Mouse (Mus musculus): ENCODE measurements around the gene Gm10964.

The Gm10964 gene

DNA sequence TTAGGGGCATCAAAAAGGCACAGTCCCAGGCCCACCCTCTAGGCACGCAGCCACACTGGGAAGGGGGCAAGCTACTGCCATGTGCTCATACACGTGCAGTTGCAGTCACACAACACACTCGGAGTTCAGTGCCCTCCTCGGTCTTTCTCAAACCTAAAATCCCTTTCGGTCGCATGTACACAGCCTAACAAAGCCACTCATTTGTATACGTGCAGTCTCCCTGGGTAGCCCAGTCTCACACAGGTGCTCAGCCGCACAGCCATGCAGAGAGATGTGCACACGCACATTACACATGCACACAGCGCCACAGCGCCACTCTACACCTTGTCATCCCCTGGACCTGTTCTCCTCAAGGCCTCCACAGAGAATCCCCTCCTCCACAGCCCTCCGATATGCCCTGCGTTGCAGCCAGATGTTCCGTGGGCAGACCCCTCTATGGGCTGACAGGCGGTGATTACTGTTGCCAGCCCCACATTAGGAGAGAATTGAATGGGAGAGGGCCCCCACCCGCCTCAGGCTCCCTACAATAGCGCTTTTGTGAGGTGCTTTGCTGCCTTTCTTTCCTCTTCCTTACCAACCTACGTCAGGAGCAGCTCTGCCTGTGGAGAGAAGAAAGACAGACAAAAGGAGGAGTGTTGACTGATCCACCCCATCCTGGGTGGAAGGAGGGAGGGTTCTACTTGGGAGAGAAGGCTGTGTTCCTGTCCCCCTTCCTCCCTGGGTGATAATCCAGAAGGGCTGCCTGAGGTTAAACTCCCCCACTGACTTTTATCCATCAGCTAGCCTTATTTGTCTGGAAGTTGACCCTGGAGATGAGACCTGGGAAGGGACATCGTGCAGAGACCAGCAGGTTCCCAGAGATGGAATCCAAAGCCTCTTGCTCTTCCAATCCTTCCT lies 5.1 kb upstream of the Gm10964 start:
- no peak for DNase-seq (ENCODE audit: extremely low spot score, low spot score)

DNA sequence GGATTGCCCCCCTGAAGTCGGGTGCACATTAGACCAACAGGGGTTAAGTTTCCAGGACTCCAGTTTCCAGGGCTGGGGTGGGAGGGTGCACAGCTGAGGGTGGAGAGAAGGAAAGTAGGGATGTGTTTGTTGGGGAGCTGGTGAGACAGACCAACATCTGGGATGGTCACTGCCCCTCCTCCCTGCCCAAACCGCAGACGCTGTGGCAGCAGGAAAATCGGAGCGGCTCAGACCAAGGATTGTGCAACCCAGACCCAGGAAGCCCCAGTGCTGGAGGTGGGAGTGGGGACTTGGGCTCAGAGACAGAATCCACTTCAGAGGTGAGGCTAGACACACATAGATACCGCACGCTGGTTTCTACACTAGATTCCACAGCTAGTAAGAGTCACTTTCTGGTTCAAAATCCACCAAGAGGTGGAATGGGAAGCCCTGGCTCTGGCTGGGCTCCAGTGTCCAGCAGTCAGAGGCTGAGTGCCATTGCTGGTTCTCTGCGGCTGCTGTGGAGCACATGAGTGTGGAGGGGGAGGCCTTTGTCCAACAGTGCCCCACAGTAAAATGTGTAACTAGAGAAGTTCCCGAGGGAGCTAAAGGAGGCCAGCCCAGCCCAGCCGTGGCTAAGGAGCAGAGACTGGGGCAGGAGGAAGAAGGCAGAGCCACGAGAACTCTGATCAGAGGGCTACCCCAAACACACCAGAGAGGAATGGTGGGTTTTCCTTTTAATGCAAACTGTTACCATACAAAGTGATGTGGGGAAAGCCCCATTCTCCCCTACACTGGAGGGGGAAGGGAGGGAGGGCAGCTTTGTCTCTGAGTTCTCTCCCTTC lies 4.3 kb upstream of the Gm10964 start:
- peak; percentile 63 for DNase-seq (ENCODE audit: extremely low spot score, low spot score)

GRCm38 (mm10) chr3:103735776-103736600 lies 3.2 kb upstream of the Gm10964 start:
- peak; percentile 29 for DNase-seq (ENCODE audit: extremely low spot score, low spot score)

- DNase-seq (ENCODE audit: extremely low spot score, low spot score) = peak; percentile 33
Measured at GRCm38 (mm10) chr3:103737061-103737754, 2.0 kb upstream of the Gm10964 start.

DNA sequence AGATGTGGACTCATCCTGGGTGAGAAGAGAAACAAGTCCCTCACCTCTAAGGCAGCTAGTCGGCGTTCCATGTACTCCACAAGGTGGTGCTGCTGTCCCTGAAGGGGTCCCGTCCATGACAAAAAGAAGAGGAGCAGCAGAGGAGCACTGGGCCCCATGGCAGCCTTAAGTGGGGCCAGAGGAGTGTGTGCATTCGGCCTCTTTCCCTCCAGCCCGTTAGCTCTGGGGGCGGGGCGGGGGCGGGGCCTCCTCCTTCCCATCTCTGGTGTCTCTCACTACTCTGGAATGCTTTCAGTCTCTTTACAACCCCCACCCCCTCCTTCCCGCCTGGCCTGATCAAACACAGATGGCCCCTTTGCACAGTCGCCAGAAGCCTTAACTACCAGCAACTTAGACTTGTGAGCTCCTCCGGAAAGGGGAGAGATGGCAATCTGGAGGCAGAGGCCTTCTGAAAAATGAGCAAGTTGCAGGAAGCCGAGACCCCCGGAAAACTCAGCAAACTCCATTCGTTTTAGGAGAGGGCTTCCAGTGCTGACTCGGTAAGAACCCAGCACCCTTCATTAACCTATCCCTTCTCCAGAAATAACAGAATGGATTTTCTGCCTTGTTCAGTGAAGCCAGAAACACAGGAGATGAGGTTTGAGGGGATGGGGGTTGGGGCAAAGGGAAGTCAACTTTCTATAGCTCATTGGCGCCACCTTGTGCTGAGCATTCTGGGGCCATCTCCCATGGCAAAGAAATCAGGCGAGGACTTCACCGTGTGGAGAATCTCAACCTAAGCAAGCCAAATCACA lies 1.2 kb upstream of the Gm10964 start, which contains the start of gene Olfml3:
TSS of gene Olfml3 (minus strand) at position 224 of the 794 bp plus-strand sequence.
- peak; percentile 94 for DNase-seq (ENCODE audit: extremely low spot score, low spot score)

- no peak for DNase-seq (ENCODE audit: extremely low spot score, low spot score)
Measured at GRCm38 (mm10) chr3:103740342-103740741, 1.2 kb downstream of the Gm10964 start.

DNA sequence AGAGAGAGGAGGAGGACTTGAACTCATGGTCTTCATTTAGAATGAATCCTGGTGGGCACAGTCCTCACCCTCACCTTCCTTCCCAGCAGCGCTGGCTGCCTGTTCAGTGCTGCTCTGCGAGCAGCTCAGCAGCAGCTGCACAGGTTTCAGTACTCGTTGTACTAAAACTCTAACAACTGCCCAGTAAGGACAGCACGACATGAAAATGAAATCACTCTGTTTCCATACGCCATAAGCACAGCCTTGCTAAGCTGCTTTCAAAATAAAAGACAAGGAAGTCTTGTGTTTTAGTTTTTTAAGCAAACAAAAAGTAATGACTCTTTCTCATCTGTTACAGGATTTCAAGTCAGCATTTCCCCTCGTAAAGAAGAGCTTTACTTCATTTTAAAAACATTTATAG lies 4.0 kb downstream of the Gm10964 start:
- DNase-seq (ENCODE audit: extremely low spot score, low spot score) = no peak

GRCm38 (mm10) chr3:103745001-103745770 lies 6.0 kb downstream of the Gm10964 start:
- no peak for DNase-seq (ENCODE audit: extremely low spot score, low spot score)

DNA sequence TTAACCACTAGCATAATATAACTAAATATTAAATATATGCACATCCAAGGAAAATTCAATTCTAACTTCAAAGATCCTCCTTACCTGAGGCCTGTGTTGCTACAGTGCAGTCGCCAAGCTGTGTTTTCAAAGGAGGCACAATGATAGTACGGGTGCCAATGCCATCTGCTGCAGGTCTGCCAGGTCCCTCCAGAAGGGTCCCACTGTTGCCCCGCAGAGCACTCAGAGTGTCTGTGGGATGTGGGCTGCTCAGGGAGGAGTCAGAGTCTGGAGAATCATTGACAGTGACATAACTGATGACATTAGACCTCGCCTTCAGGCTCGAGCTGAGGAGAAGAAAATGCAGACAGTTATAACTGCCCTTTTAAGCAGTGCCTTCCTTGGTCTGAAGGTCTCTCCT lies 7.5 kb downstream of the Gm10964 start:
- DNase-seq (ENCODE audit: extremely low spot score, low spot score) = no peak

- no peak for DNase-seq (ENCODE audit: extremely low spot score, low spot score)
Measured at GRCm38 (mm10) chr3:103751558-103751957, 12.4 kb downstream of the Gm10964 start.

DNA sequence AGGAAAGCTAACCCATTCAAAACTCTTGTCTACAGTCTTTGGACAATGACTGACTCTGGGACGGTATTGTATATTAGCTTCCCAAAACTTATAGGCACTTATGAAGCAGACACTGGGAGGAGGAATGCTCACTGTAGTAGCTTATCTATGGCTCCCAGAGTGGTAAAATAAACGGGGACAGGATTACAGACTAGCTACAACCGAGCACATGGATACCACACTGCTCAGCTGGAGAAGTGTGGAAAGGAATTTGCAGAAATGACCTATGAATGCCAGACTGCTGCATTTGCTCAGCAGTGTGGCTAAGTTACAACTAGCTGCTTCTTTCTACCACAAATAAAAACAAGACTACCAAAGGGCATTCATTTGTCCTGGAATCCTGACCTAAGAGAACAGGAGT lies 16.2 kb downstream of the Gm10964 start:
- DNase-seq (ENCODE audit: extremely low spot score, low spot score) = no peak

DNA sequence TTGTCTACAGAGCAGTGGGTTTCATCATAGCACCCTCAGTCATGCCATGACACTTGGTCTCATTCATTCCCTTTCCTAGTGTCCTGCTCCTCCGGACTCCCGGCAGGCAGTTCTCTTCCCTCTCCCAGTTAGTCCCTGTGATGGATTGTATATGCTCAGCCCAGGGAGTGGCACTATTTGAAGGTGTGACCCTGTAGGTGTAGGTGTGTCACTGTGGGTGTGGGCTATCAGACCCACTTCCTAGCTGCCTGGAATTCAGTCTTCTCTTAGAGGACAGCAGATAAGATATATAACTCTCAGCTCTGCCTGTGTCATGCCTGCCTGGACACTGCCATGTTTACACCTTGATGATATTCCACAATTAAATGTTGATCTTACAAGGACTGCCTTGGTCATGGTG lies 17.8 kb downstream of the Gm10964 start:
- DNase-seq (ENCODE audit: extremely low spot score, low spot score) = no peak

DNA sequence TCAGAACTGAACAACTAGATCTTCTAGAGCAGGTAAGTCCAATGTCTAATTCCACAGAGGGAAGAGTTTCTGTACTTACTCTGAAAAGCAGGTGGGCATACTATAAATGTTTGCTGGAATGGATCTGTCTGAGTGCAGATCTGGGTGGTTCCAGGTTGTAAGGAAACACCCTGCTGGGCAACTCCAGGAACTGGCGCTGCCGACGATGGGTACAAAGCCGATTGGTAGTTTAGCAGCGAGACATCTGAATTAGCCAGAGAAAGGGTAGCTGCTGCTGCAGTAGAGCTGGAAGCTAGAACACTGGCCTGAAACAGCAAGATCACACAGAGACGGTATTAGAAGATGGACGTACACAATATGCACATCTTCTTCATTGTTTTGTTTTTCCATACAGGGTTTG lies 19.3 kb downstream of the Gm10964 start:
- no peak for DNase-seq (ENCODE audit: extremely low spot score, low spot score)

- DNase-seq (ENCODE audit: extremely low spot score, low spot score) = no peak
Measured at GRCm38 (mm10) chr3:103759261-103759970, 20.2 kb downstream of the Gm10964 start.

- DNase-seq (ENCODE audit: extremely low spot score, low spot score) = no peak
Measured at GRCm38 (mm10) chr3:103766789-103767188, 27.6 kb downstream of the Gm10964 start.

- DNase-seq (ENCODE audit: extremely low spot score, low spot score) = no peak
Measured at GRCm38 (mm10) chr3:103771531-103772130, 32.5 kb downstream of the Gm10964 start.

DNA sequence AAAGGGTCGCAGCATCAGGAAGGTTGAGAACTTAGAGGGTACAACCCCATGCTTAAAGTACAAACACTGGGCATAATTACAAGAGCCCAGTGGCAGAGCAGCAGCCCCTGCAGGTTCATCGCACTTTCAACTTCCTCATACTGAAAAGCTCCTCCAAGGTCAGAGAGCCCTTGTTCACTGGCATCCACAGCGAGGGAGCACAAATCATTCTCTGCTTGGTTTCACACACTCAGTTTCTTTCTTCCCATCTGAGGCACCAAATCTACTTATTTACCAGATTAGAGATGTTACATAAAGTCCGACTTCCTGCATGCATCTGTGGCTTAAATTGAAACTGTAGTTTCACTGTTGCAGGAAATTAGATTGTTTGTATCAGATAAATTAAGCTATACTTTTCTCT lies 33.7 kb downstream of the Gm10964 start:
- DNase-seq (ENCODE audit: extremely low spot score, low spot score) = no peak

DNA sequence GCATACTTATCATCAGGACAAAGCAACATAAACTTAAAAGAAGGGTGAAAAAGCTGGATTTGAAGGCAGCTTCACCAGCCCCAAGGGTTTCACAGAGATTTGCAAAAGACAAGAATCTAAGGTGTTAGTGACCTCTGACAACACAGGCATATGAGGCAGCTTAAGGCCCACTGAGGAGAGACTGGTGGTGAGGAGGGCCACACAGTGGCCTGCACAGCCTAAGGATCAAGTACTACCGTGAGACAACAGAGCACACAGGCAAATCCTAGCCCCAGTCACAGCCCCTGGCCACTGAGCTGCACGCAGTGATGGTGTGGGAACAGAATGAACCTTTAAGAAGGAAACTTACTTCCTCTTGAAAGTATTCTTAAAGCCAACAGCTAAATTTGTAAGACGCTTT lies 34.3 kb downstream of the Gm10964 start:
- no peak for DNase-seq (ENCODE audit: extremely low spot score, low spot score)

All from neural tube, embryonic 10.5 days (tissue).